Mouse (Mus musculus): Measurements from ENCODE around the gene Tert. TPM values are rescaled to one million over a fixed set of nuclear protein-coding genes. Genes with fewer than 3 reads are reported as not detected.

The Tert gene
- polyA plus RNA-seq, 1 experiment from 2014 or later = 0.43 TPM

GRCm38 (mm10) chr13:73693333-73693732 is 66.6 kb downstream of the Tert start:
- no peak overlapping the region for H3K4me3 ChIP-seq (ENCODE audit: low read depth, low read length)
- TF ChIP-seq CTCF (IDR thresholded peaks at IDR 0.05) = no peak
- TF ChIP-seq EP300 (IDR thresholded peaks at IDR 0.05) = no peak
- 55% methylated on average over 2 of the region's 2 CpGs for WGBS
- H3K27ac ChIP-seq (ENCODE audit: low read length) = no peak overlapping the region
- no peak overlapping the region for H3K9ac ChIP-seq (replicated peaks; ENCODE audit: low read depth)
- no peaks in the 10 kb centered on the region for H3K27me3 ChIP-seq (replicated peaks; ENCODE audit: insufficient read depth, low read length)
- H3K4me2 ChIP-seq (replicated peaks; ENCODE audit: low read depth, low read length) = no peak overlapping the region
- no peak for DNase-seq (ENCODE audit: low spot score)
- ATAC-seq = no peak
- H3K9me3 ChIP-seq (ENCODE audit: low read length) = no peaks in the 10 kb centered on the region
- no peaks in the 10 kb centered on the region for H3K4me1 ChIP-seq (ENCODE audit: insufficient read depth, low read depth, low read length)
- no peaks in the 10 kb centered on the region for H3K36me3 ChIP-seq (ENCODE audit: insufficient read depth, low read length)

GRCm38 (mm10) chr13:73694972-73695371 is 68.3 kb downstream of the Tert start:
- no peak for TF ChIP-seq CTCF (IDR thresholded peaks at IDR 0.05)
- no peak for TF ChIP-seq EP300 (IDR thresholded peaks at IDR 0.05)
- 60% methylated on average over 1 of the region's 1 CpGs for WGBS
- ATAC-seq = no peak
- Histone ChIP-seq H3K4me1 (ENCODE audit: insufficient read depth, low read depth, low read length) (no peaks in the 10 kb centered on the region), H3K9ac (replicated peaks; ENCODE audit: low read depth) (no peak overlapping the region), H3K36me3 (ENCODE audit: insufficient read depth, low read length) (no peaks in the 10 kb centered on the region), H3K27me3 (replicated peaks; ENCODE audit: insufficient read depth, low read length) (no peaks in the 10 kb centered on the region), H3K9me3 (ENCODE audit: low read length) (no peaks in the 10 kb centered on the region), H3K4me2 (replicated peaks; ENCODE audit: low read depth, low read length) (no peak overlapping the region), H3K27ac (ENCODE audit: low read length) (no peak overlapping the region), H3K4me3 (ENCODE audit: low read depth, low read length) (no peak overlapping the region)
- DNase-seq (ENCODE audit: low spot score) = no peak

GRCm38 (mm10) chr13:73696529-73696928 is 69.8 kb downstream of the Tert start:
- TF ChIP-seq EP300 (IDR thresholded peaks at IDR 0.05) (no peak), CTCF (IDR thresholded peaks at IDR 0.05) (no peak)
- no peak for DNase-seq (ENCODE audit: low spot score)
- Histone ChIP-seq H3K4me3 (ENCODE audit: low read depth, low read length) (no peak overlapping the region), H3K9me3 (ENCODE audit: low read length) (no peaks in the 10 kb centered on the region), H3K27me3 (replicated peaks; ENCODE audit: insufficient read depth, low read length) (no peaks in the 10 kb centered on the region), H3K9ac (replicated peaks; ENCODE audit: low read depth) (no peak overlapping the region), H3K36me3 (ENCODE audit: insufficient read depth, low read length) (no peaks in the 10 kb centered on the region), H3K4me1 (ENCODE audit: insufficient read depth, low read depth, low read length) (no peaks in the 10 kb centered on the region), H3K4me2 (replicated peaks; ENCODE audit: low read depth, low read length) (no peak overlapping the region), H3K27ac (ENCODE audit: low read length) (no peak overlapping the region)
- WGBS = 45% methylated on average over 3 of the region's 3 CpGs
- ATAC-seq = no peak

Other genes with a start within 250 kb of the Tert start
- 368 and 414 TPM in 2 replicates for gene Lpcat1, start 159.7 kb upstream of the Tert start, polyA plus RNA-seq (2015; fragmentation: Nextera tagmentation; extraction: Ambion mirVana)
- 0.05 and 0.08 TPM in 2 replicates for gene Slc6a3, start 90.2 kb upstream of the Tert start, polyA plus RNA-seq (2015; fragmentation: Nextera tagmentation; extraction: Ambion mirVana)
- 100 and 103 TPM in 2 replicates for gene Clptm1l, start 22.9 kb upstream of the Tert start, polyA plus RNA-seq (2015; fragmentation: Nextera tagmentation; extraction: Ambion mirVana)
- not detected in 2 replicates for gene Slc6a18, start 51.1 kb downstream of the Tert start, polyA plus RNA-seq (2015; fragmentation: Nextera tagmentation; extraction: Ambion mirVana)
- not detected in 2 replicates for gene Slc6a19, start 78.0 kb downstream of the Tert start, polyA plus RNA-seq (2015; fragmentation: Nextera tagmentation; extraction: Ambion mirVana)
- gene Slc12a7, start 106.2 kb downstream of the Tert start, polyA plus RNA-seq (2015; fragmentation: Nextera tagmentation; extraction: Ambion mirVana) = 10.4 and 10.5 TPM in 2 replicates
- 3.1 and 3.2 TPM in 2 replicates for gene Nkd2, start 220.7 kb downstream of the Tert start, polyA plus RNA-seq (2015; fragmentation: Nextera tagmentation; extraction: Ambion mirVana)

Measured in lung, postnatal 0 days (tissue).